Mouse (Mus musculus): Measurements from ENCODE around the gene Vamp5. TPM values are rescaled to one million over a fixed set of nuclear protein-coding genes. Genes with fewer than 3 reads are reported as not detected.

Gene Vamp5
- total RNA-seq (2023; ENCODE audit: inconsistent age), result 11.4 to 14.4 TPM (median 13.2 TPM) in 4 replicates

DNA sequence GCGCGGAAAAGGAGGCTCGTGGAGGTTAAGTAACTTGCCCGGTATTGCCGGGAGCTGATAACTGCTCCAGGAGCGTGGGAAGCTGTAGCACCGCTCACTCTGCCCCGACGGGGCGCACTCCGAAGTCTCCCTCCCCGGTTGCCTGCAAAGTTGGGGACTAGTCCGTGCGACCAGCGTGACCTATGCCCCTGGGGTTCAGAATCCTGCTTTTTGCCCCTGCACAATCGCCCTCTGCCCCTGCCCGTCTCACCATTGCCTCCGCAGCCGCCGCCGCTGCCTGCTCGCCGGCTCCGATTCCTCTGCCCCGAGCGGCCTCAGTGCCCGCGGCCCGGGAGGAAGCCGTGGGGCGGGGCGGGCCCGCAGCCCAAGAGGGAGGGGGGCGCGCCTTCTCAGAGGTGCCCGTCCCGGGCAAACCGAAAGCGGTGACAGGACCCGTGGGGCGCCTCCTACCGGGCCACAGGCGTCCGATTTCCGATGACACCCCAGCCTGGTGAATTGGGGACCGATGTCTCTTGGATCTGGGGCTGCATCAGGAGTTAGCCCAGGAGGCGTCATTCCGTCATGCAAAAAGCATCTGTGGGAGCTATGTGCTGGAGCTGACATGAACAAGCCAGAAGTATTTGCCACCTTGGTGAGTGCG, at the start of gene Vamp5:
Vamp5 (minus strand) TSS at position 338 of the 640 bp plus-strand sequence.

DNA sequence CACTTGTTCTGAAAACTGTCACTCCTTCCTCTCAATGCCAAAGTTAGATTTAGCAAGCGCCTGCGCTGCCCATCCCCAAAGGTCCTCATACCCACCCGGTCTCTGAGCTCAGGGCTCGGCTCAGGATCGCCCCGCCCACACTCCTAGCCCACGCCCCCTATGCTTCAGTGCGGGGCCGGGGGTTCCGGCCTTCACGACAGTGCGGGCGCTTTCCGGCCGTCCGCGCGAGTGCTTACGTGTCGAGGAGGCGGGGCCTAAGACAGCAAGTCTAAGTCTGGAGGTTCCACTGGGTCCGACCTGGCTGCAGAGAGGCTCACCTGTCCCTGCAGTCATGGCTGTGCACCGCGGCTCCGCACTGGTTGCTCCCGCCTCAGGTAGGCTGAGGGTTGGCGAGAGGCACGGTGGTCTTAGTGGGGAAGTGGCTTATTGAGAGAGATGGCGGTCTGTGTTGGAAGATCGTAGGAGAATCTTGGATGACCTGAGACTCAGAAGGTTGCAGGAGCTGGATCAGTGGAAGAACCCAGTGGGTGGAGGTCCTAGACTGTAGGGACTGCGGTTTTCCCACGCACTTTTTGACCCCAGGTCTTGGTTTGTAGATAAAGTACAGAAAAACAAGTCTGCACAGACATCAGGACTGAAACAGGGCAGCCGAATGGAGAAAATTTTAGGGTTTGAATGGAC, 33.9 kb upstream of the Vamp5 start, which contains the start of gene Ggcx:
Ggcx (plus strand) TSS at position 233 of the 681 bp plus-strand sequence.

DNA sequence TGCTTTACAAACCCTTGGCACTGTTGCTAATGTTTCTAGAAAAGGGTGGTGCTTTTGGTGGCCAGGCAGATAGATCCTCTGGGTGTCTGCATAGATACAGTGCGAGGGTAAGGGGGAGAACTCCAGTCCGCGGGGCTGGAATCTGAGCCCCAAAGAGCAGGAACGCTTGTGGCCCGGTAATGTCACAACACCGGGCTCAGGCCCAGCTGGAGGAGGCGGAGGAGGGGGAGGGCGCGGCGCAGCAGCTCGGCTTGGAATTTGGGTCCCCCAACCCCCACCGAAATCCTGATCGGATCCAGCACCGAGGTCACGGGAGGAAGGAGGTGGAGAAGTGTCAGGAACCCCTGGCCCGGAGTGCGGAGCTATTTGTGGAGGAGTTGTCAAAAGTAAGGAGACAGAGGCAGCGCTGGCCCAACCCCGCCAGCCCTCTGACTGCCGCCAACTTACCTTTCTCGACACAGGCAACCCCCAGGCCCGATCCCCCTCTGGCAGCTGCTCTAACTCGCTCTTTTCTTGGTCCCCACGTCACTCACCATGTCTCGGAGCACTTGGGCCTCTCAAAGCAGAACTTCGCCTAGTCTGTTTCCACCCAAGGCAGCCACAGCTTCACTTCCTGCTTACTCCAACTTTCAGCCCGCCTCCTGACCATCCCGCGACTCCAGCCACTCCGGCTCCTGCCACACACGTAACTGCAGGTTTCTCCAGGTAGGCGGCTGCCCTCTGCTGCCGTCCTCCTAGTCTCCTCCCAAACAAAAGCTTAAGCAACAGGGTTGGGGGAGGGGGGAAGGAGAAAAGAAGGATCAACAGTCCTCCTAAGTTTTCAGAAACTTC, 9.9 kb upstream of the Vamp5 start, which contains the start of gene Vamp8:
Vamp8 (minus strand) TSS at position 763 of the 831 bp plus-strand sequence.

DNA sequence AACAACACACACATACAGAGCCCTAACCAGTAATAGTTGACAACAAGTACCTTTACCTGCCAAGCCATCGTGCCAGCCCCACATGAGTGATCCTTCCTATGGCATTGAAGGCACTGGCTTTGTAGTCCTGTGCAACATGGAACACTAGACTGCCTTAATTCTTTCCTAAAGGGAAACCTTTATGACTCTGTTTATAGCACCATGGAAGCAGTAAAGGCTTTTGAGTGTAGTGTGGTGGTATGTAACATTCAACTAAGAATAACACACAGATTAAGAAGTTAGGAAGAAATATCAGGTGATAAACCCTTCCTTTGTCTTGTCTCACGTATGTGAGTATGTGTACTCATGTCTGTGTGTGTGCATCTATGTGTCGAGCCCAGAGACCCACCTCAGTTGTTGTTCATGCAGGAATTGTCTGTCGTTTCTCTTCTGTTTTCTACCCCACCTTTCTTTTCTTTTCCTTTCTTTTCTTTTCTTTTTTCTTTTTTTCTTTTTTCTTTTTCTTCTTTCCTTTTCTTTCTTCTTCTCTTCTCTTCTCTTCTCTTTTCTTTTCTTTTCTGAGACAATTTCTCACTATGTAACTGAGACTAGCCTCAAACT, 13.3 kb downstream of the Vamp5 start, which contains the start of gene Rnf181:
Rnf181 (minus strand) TSS at position 113 of the 600 bp plus-strand sequence.

DNA sequence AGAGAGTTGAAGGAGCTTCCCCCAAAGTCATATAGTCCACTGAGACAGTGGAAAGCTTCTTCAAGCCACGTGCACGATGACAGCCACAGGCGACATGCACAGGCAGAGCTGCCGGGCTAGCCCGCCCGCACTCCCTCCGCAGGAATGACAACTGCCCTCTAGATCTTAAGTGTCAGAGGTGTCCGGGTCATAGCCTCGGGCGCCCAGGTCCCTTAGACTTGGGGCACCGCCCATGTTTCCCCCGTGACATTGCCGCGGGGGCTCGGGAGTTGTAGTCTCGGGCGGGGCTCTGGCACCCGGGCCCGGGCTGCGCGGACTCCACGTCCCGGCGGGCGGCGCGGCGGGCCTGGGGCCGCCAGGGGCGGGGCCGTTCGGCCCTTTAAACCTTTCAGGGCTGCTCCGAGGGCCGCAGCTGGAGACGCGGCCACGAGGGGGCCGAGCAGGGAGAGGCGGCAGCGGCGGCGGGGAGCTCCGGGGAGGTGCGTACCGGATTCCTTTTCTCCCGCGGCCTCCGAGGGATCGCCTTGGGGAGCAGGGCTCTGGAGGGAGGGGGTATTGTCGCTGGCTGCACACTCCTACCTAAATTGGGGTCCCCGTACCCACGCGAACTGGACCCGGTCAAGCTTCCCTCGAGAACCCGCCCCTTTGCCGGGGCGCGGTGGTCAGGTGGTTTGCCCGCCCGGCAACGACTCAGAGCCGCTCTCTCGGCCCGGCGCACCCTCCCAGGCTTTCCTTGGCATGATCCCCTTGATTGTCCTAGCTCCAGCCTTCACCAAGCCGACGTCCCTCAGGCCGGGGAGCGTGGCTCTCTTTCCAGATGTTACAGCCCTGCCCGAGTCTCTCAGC, 25.0 kb downstream of the Vamp5 start, which contains the start of gene Tmem150a:
Tmem150a (plus strand) TSS at position 382 of the 846 bp plus-strand sequence.

DNA sequence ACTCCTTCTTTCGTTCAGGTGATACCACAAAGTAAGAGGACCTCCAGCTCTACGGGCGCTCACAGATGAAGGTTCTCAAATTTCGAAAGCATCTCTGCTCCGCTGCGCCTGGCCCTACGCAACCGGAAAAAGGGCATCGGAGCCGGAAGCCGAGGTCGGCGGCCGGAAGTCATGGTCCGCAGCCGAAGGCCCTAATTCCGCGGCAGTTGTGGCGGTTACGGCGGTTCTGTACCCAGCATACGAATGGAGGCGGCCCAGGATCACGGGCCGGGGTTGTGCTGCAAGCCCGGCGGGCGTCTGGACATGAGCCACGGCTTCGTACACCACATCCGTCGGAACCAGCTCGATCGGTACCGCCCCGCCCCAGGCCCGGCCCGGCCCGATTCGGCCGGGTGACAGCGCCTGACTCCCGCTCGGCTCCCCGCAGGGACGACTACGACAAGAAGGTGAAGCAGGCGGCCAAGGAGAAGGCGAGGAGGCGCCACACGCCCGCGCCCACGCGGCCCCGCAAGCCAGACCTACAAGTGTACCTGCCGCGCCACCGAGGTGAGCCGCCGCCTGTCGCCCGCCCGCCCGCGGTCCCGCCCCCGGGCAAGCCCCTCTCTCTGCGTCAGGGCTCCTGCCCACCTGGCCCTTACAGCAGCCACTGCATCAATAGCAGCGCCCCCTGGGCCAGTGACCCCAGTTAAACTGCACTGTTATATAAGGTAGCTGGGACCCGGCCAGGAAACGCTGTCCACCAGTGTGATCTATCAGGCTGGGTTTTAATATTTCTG, 32.9 kb downstream of the Vamp5 start, which contains the start of gene 0610030E20Rik:
0610030E20Rik (plus strand) TSS at position 152 of the 776 bp plus-strand sequence.

DNA sequence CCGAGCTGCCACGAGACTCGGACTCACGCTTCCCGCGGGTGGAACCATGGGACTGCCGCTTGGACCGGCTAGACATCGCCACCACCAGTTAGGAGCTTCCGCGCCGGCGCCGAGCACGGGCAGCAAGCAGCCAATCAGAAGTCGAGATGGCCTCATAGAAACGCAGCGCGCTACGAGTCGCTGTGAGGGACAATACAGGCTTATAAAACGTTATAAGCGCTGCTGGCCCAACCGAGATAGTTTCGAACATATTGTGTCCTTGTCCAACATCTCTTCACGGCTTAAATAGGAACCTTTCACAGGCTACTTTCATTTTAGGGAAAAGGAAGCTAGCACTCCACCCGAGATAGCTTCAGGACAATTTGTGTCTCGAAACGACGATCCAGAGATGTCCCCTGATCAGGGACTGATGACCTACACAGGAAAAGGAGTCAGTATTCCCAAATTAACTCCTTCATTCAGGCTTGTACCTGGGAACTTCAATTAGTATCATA, 35.1 kb downstream of the Vamp5 start, which contains the start of gene Usp39:
Usp39 (minus strand) TSS at position 111 of the 494 bp plus-strand sequence.

Other genes starting within 250 kb of the Vamp5 start
- not detected in 4 replicates for gene Atoh8, start 144.9 kb downstream of the Vamp5 start, total RNA-seq (2023; ENCODE audit: inconsistent age)
- gene Sftpb, start 75.9 kb downstream of the Vamp5 start, total RNA-seq (2023; ENCODE audit: inconsistent age), result not detected in 4 replicates
- 45.7 to 50.5 TPM (median 47.9 TPM) in 4 replicates for gene Usp39, start 35.3 kb downstream of the Vamp5 start, total RNA-seq (2023; ENCODE audit: inconsistent age)
- 40.3 to 44.4 TPM (median 44.0 TPM) in 4 replicates for gene 0610030E20Rik, start 33.2 kb downstream of the Vamp5 start, total RNA-seq (2023; ENCODE audit: inconsistent age)
- 2.8 to 5.3 TPM (median 4.2 TPM) in 4 replicates for gene Tmem150a, start 25.0 kb downstream of the Vamp5 start, total RNA-seq (2023; ENCODE audit: inconsistent age)
- 66.1 to 76.9 TPM (median 71.9 TPM) in 4 replicates for gene Rnf181, start 13.5 kb downstream of the Vamp5 start, total RNA-seq (2023; ENCODE audit: inconsistent age)
- gene Vamp8, start 10.2 kb upstream of the Vamp5 start, total RNA-seq (2023; ENCODE audit: inconsistent age), result 95.3 to 106 TPM (median 102 TPM) in 4 replicates
- 11.0 to 15.1 TPM (median 12.5 TPM) in 4 replicates for gene Ggcx, start 33.8 kb upstream of the Vamp5 start, total RNA-seq (2023; ENCODE audit: inconsistent age)
- gene Mat2a, start 59.1 kb upstream of the Vamp5 start, total RNA-seq (2023; ENCODE audit: inconsistent age), result 241 to 253 TPM (median 245 TPM) in 4 replicates
- gene Sh2d6, start 141.2 kb upstream of the Vamp5 start, total RNA-seq (2023; ENCODE audit: inconsistent age), result 0.48 to 0.54 TPM (median 0.51 TPM) in 3 of 4 replicates, not detected in the other
- gene Capg, start 163.9 kb upstream of the Vamp5 start, total RNA-seq (2023; ENCODE audit: inconsistent age), result 337 to 367 TPM (median 351 TPM) in 4 replicates
- 16.7 to 20.1 TPM (median 18.8 TPM) in 4 replicates for gene Elmod3, start 217.9 kb upstream of the Vamp5 start, total RNA-seq (2023; ENCODE audit: inconsistent age)
- 4.6 to 8.4 TPM (median 7.9 TPM) in 4 replicates for gene Retsat, start 218.0 kb upstream of the Vamp5 start, total RNA-seq (2023; ENCODE audit: inconsistent age)
- 185 to 196 TPM (median 189 TPM) in 4 replicates for gene Tgoln1, start 236.5 kb upstream of the Vamp5 start, total RNA-seq (2023; ENCODE audit: inconsistent age)